Mouse (Mus musculus) T-helper 17 cell (primary cell): ENCODE data around the gene Vat1l.

Experiments used
- in situ Hi-C, 2 experiments: fragments of 300-600 bp; cut with MboI, MseI; formaldehyde crosslinking; loops; 1 replicate in 1 of 2; 2 replicates in 1 of 2; pipeline ENCODE4 v1.15.1; 2025; ENCODE audit warnings: high pct_unique_total_duplicates in 2 of 2

The Vat1l gene

DNA sequence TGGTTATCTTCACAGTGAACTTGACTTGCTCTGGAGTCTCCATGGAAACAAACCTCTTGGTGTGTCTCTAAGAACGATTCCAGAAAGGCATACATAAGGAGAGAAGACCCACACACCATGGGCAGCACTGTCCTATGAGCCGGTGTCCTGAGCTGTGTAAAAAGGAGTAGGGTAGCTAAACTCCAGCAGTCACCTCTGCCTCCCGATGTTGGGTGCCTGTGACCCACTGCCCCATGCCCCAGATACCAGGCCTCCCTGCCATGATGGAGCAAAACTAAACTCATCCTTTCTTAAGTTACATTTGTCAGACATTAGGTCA, 90.3 kb downstream of the Vat1l start:
- in situ Hi-C loops, result no loop called here

DNA sequence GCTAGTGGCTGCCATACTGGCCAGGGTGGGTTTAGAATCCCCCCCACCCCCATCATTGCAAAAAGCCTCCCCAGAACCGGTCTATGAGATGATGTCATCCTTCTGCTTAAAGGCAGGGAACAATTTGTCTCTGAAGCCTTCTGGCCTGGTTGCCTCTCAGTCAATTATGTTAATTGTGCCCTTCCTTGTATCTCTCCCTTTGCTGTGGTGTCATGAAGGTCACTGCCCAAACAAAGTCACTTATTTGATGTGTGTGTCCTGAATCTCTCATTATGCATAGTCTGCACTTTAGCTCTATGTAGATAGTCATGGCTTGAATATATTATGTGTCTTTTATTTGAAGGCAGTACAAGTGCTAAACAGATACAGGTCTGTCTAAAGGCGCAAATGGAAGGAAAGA, 92.8 kb downstream of the Vat1l start:
- in situ Hi-C loops, result no loop called here

DNA sequence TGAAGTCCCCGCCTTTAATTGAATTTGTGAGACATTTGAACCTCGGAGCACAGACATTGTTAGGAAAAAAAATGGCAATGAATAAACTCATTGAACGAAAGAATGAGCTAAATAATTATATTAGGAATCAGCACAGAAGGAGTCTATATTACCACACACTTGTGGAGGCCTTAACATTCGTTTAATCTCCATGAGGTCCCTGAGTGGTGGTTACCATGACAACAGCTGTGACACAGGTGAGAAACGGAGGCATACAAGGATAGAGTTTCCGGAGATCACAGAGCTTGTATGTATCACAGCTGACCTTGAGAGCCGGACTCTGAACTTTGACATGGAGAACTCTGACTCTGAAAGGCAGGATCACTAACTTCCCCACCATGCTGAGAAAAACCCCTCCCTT, 94.7 kb downstream of the Vat1l start:
- in situ Hi-C loops, result no loop called here

DNA sequence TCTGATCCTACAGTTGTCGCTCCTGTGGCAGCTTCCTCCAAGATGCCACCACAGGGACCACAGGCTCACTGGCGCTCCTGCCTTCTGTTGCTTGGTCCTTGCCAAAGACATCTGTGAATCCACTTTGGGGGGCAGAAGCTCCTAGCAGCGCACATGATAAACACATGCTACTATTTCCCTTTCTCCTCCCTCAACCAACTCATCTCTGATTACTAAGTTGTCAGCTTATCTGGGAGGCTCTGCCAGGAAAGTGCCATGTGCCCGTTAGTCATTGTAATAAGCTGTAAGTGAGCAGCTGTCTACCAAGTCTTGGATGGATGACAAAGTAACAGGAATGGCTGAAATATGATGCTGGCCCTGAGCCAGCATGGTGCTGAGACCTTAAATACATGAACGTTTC, 100.9 kb downstream of the Vat1l start:
- in situ Hi-C loops, result no loop called here

DNA sequence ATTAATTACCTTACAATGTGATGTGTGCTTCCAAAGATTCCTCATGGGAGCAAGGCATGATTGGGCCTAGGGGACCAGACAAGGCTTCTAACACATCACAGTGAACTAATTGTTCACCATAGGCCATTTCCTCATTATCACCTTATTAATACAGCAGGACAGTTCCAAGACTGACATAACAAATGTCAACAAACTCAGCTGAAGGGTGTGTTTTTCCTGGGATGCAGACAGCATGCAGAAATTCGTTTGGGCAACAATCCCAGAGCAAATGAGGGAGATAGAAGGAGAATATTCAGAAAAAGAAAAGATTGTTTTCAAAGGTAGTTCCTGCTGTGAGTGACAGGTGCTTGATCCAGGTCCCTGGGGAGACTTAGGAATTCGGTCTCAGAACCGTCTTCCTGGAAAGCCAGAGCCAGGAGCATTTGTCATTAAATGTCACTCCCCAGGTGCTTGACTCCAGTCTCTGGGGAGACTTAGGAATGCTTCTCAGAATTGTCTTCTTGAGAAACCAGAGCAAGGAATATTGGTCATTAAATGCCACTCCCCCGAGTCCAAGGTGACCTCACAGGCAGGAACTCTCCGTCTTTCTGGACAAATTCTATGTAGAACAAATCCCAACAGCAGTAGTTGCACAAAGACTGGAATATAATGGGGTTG, 109.4 kb downstream of the Vat1l start:
- in situ Hi-C loops, result no loop called here

DNA sequence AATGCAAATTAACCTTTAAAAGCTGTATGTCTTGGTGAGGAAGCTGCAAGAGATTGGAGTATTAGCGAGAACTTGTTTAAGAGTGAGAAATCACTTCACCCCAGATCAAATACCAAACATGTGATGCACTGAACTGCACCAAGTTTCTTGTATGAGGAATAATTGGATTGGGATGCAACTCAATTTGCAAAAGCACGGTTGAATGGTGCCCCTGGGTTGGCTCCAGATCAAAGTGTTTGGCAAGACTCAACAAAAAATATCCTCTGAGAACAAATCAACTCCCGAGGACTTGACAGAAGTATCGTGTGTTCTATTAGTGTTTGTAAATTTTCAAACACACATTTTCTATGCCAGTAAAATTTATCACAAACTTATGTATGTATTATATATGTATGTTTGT, 112.7 kb downstream of the Vat1l start:
- in situ Hi-C loops, result no loop called here

DNA sequence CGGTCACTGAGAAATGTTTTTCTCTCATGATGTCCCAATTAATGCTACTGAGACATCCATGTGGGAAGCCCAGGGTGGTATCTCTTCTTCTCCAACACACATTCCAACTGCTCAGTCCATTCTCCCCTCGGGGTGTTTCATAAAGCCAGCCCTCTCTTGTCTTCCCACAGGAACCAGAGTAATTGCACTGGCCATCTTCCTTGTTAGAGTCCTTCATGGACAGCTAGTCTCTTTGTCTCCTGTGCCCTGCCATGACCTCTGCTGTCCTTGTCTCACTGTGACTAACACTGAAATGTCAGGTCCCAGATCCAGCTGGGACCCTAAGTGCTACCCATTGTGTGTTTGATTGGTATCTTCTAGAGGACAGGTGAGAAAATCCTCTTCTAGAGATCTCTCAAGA, 116.7 kb downstream of the Vat1l start:
- in situ Hi-C loops, result no loop called here

DNA sequence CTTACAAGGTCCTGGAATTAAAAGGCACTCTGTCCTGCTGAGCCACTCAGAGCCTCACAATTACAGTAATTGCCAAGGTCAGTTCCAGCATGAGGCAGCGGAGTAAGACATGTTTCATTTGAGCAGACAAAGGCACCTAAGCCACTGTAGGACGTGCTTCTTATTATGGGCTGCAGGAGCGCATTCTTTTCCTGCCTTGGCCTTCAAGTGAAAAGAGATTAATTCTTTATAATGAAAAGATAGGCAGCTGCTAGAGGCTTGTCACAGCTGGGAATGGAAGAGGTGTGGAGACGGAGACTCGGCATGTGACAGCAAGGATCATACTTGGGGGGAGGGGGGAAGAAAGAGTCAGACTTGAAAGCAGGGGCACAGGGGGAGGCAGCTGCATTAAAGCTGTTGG, 126.5 kb downstream of the Vat1l start:
- in situ Hi-C loops, result no loop called here

DNA sequence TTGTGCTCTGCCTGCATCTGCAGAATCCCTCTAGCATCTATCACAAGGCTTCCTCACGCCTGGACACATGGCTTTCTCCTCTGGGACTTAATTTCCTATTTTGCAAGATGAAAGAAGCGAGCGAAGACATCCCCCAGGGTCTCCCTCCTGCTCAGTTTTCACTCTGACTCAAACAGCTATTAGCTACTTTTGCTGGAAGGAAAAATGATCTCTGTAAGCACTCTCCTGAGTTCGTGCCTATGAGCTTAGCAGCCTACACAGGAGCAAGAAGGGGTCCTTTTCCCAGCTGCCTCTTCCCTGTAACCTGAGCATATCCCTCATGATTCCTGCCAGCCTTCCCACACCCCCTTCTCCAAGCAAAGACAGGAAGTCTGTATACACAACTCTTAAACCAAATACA, 127.5 kb downstream of the Vat1l start:
- in situ Hi-C loops, result no loop called here

DNA sequence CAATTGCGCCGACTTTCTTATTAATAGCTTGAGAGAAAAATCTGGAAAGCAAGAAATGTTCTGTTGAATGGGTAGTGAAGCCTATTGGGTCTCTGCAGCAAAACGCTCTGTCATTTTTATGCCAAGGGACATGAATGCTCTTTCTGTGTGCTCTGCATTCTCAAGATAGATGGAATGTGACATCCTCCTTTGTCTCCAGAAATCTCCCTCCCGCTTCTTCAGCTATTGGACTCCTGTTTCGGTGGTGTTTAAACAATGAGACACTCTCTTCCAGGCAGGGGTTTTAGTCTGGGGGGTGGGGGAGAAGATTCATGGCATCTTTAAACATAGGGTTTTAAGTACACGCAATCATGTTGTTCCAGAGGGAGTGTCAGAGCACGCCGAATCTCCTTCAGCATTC, 130.3 kb downstream of the Vat1l start:
- in situ Hi-C loops, result no loop called here

DNA sequence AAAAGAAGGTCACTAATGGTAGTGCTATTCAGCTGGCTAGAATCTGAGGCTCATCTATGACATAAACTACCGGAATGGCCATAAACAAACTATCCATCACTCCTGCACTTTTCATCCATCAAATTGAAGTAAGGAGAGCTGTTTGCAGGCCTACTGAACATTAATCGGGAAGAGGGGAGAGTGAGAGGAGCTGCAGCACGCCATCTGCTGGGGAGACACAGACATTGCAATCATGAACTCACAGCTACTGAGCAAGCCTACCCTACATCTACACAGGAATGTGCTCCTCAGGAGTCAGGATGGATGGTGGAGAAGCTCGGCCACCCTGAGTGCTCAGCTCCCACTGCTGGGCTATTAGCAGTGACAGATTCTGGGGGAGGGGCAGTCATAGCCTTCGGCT, 136.9 kb downstream of the Vat1l start:
- in situ Hi-C loops, result no loop called here

DNA sequence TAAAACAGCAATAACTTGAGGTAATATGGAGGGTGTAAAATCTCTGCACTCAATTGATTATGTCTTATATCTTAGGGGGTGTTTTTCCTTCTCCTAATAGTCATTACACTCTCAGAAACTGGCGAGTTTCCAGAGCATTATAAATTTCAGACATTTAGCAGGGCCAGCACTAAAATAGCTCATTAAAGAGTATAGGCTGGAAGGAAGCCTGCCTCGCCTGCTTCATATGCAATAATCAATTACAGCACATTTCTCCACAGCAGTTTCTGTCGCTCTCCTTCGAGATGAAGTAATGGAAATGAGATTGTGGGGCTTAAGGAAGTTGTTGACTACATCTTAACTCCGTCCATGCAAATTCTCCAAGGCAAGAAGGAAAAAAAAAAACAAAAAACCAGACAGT, 139.4 kb downstream of the Vat1l start:
- in situ Hi-C loops, result no loop called here

DNA sequence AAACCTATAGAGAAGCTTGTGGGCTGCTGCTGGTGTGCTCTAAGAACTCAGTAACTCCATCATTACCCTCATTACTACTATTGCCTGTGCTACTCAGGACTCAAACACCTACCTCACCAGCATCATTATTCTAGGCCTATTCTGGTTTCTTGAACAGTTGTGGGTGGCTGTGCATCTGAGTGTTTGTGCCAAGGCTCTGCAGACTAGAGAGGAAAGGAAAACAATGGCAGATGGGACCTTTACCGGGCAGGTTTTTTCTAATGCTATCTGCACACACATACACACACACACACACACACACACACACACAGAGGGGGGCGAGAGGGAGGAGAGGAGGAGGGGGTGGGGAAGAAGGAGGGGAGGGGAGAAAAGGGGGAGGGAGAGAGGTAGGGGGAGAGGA, 140.6 kb downstream of the Vat1l start:
- in situ Hi-C loops, result no loop called here

DNA sequence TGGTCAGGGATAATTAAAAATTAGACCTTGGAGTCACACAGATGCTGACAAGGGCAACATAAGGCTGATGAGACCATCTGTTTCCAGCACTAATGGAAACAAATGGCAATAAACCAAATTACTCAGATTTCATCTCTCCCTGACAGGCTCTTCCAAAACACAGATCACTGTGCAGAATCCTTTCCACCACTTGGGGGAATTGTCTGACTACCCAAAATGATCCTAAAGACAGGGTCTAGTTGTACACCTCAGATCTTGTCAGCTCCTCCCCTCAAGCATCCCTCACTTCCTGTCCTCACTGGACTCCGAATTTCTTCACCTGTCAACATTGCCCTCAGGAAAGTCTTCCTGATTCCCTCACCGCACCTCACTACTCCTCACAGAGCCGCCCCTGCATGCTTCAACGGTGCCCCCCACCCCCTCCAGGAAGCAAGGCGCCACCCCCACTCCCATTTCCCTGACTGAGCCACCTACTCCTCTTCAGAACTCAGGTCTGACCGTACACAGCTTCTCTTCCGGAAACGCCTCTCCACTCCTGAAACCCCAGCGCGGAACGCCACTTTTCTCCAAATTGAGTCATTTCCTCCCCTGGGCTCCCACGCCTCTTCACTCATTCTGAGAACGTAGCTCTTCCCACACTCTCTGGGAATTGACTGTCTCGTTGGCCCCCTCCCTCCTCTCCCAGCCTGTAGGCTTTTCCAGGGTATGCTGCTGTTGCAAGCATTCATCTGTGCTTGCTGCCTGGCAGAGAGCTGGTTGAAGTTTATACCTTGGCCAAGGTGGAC, 146.4 kb downstream of the Vat1l start:
- in situ Hi-C loops, result loop anchor here in 1 of 2 experiments (10.0 kb wide), 1 partner anchor 717 kb away; the partner anchor contains the start of gene Mon1b

DNA sequence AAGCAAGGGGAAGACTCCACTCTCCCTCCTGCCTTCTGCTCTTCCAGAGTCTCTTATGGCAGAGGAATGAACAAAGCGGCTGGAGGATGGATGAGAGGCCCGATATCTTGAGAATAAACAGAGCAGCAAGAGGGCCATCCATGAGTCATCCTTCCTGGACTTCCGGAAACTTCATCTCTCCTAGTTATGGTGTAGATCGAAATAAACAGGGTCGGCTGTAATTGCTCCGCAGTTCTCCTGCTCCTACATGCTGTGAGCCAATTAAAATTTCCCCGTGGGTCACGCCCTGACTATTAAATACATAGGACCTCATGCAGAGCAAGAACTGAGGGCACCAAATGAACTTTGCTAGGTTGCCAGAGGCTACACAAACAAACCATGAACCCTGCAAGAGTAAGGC, 155.1 kb downstream of the Vat1l start:
- in situ Hi-C loops, result loop anchor here in 1 of 2 experiments (10.0 kb wide), 1 partner anchor 706 kb away; no protein-coding TSS in a partner anchor

DNA sequence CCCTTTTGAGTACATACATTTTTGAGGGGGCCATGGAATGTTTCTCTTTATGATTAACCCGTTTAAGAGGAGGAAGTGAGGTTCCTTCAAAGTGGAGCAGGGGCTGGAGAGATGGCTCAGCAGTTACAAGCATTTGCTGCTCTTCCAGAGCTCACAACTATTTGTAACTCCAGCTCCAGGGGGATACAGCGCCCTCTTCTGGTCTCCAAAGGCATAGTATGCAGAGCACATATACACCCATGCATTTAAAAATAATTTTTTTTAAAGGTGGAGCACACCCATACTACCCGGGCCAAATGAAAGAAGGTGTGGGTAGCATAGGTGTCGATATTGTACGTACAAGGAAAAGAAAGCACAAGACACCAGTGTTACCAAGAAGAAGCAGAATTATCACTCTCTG, 157.8 kb downstream of the Vat1l start:
- in situ Hi-C loops, result loop anchor here in 1 of 2 experiments (10.0 kb wide), 1 partner anchor 708 kb away; no protein-coding TSS in a partner anchor

DNA sequence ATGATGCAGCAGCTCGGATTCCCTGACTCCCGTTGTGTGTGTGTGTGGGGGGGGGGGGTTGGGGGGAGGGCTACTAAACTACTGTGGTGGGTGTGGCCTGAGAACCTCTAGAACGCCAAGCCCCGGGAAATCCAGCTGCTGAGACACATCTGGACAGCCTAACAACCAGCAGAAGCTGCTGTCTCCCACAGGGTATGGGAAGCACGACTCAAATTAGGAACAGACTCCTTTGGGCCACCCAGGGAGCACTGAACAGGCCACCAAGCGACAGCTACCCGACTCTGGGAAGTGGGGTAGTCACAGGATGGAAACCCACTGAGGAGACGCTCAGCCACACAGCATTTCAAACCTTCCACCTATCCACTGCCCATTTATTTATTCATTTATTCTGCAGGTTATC, 158.2 kb downstream of the Vat1l start:
- in situ Hi-C loops, result loop anchor here in 1 of 2 experiments (10.0 kb wide), 1 partner anchor 709 kb away; no protein-coding TSS in a partner anchor

DNA sequence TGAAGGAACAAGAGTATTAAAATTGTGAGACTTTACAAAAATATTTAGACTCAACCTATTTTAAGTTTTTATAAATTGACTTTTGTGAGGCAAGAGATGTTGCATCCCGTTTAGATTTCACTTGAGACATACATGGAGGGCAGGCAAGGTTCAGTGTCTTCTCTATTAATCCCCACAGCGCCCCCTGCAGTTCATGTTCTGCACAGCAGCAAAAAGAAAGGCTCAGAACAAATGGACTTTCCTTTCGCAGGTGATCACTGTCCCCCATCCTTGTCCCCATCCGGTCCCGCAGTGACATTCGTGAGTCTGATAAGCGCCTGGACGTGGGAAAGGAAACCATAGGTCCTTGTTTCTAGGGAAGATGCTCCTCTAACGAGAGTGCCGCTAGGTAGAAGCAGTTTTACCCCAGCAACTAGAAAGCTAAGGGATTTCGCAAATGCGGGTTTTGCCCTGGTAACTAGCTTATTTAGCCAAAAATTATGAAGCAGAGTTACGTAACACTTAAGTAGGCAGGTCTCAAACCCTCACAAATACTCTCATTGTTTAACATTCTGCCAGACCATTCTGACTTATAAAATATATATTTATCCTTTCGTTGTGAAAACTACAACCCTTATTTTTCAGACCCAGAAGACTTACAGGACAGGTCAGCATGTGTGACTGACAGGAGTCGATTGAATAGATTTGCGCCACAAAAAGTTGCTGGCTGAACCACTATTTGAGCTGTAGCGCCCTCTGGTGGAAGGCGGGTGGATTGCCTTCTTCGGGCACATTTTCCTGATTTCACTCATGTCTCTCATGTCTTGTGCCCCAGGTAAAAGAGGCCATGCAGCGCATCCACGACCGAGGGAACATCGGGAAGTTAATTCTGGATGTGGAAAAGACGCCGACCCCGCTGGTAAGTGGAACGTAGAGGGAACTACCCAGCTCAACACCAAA, 163.9 kb downstream of the Vat1l start:
- in situ Hi-C loops, result loop anchor here (5.0 to 10.0 kb wide), 2 partner anchors 287 to 715 kb away; no protein-coding TSS in a partner anchor

DNA sequence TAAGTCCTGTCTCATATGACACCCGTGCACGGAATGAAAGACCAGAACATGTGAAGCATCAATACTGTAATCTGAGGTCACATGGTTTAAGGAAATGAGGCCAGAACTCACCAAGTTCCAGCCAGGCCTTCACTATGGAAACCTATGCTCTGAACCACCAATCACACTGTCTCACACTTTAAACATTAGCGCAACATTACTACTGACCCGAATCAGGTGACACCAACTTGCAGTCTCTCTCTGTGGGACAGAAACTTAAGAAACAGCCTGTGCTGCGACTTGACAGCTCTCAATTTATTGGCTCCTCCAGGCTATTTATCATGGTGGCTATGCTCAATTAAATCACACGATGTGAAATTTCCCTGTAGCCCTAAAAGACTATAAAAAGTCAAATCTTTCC, 169.0 kb downstream of the Vat1l start:
- in situ Hi-C loops, result no loop called here

DNA sequence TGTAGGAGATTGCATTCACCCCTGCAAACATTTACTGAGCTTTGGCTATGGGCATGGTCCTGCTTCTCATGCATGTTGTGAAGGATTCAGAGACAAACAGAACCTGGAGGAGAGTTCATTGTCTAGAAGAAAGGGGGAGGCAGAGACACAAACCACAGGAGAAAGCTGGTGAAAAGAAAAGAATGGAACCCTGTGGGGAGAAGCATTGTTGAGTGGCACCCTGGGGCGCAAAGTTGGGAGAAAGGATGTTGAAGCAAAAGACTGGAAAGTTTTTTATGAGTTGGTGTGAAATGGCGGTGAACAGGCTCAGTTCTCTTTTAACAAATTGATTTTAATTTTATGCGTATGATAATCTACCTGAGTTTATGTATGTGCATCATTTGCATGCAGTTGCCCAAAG, 178.8 kb downstream of the Vat1l start:
- in situ Hi-C loops, result no loop called here

DNA sequence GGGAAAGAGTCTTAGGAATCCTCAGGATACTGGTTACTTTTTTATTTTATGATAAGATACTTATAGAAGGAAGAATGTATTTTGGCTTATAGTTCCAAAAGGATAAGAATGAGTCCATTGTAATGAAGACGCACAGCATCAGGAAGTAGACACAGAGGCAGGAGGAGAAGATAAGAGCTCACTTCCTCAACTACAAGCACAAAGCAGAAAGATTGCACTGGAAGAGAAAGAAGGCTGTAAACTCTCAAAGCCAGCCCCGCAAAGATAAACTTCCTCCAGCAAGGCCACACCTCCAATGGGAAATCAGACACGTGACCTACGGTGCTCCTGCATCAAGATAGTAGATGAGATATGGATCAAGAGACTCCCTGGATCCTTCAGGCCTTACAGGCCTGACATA, 182.1 kb downstream of the Vat1l start:
- in situ Hi-C loops, result no loop called here
